Mouse (Mus musculus) thymus, postnatal 4 days (tissue): ENCODE results near the gene Zfp212.

ENCODE experiments used
- DNase-seq: peaks from one replicate; pipeline ENCODE4 v3.0.0; 2021

Gene Zfp212

DNA sequence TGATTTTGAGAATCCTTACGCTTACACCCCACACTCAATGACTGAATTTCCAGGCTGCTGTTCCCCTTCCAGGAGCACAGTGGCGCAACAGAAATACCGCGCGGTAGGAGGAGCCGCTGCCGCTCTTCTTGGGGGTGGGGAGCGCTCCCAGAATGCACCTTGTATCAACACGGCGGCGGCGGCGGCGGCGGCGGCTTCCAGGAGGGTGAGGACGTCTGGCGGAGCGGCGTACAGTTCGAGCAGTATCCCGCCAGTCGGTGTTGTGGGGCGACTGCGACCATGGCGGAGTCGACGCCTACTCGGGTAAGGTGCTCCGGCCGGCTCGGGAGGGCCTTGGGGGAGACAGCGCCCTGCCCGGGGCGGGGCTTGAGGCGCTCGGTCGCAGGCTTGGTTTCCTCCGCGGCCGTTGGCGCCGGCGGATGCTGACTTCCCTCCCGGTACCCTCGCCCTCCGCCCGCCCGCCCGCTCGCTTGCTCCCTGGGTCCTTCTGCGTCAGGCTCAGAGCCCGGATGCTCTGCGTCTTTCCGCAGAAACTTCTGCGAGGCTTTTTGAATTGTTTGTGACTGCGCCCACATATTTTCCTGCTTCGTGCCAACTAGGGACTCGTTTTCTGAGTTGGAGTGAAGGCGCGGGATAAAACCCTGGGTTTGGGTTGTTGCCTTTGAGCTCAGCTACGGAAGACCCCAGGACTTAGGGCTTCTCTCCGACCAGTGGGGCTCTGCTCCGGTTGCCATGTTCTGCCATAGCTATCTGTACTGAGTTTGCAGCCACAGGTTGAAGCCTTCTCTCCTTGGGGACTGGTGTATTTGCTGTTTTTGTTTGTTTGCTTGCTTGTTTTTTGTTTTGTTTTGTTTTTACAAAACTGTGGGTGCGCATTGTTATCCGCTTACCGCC is at the start of gene Zfp212:
TSS of gene Zfp212 (plus strand) at position 30 of the 894 bp plus-strand sequence.
- peak; percentile 92 for DNase-seq

DNA sequence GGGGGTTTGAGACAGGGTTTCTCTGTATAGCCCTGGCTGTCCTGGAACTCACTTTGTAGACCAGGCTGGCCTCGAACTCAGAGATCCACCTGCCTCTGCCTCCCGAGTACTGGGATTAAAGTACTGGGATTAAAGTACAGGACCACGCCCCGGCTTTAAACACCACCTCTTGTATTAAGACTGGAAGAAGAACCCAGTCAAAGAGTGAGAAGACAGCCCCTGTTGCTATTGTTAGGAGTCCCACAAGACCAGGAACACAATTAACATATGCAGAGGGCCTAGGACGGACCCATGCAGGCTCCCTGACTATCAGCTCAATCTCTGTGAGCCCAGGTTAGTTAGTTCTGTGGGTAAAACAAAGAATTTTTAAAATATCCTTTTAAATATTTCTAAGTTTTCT is 48.0 kb upstream of the Zfp212 start:
- DNase-seq = no peak

- no peak for DNase-seq
Measured at GRCm38 (mm10) chr6:47877058-47877457, 43.2 kb upstream of the Zfp212 start, which contains the start of gene Zfp282. Gene Zfp282, plus strand, starts transcription at chr6:47877204.

GRCm38 (mm10) chr6:47877461-47878132 is 42.7 kb upstream of the Zfp212 start:
- DNase-seq = peak; percentile 82

DNA sequence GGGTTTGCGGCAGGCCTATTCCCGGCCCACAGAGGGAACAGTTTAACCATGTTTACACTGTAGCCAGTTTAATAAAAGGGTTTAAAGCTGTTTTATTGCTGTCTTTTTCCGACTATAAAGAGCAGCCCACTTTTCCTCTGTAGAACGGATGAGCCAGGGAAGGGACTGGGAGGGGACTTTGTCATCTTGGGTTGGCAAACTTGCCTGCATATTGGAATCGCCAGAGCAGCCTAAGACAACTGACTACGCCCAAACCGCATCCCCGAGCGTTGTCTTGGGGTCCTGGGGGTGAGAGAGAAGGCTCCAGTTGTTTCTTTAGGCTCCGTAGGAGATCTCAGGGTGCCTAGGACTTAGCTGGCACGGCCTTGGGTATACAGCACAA is 42.2 kb upstream of the Zfp212 start:
- DNase-seq = peak; percentile 40

- no peak for DNase-seq
Measured at GRCm38 (mm10) chr6:47878593-47878992, 41.7 kb upstream of the Zfp212 start.

GRCm38 (mm10) chr6:47879049-47879716 is 41.1 kb upstream of the Zfp212 start:
- no peak for DNase-seq

DNA sequence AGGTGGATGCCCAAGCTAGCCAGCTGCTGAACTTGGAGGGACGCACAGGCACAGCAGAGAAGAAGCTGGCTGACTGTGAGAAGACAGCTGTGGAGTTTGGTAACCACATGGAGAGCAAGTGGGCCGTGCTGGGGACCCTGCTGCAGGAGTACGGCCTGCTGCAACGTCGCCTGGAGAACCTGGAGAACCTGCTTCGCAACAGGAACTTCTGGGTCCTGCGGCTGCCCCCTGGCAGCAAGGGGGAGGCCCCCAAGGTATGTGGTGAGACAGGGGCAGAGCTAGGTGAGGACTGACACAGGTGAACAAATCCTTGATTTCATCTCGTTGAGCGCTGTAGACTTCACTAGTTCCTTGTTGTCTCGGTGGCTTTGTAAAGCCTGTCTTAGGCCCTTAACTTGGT is 40.1 kb upstream of the Zfp212 start:
- DNase-seq = no peak

- DNase-seq = no peak
Measured at GRCm38 (mm10) chr6:47888812-47889383, 31.4 kb upstream of the Zfp212 start.

- no peak for DNase-seq
Measured at GRCm38 (mm10) chr6:47899416-47899815, 20.9 kb upstream of the Zfp212 start.

- no peak for DNase-seq
Measured at GRCm38 (mm10) chr6:47903587-47903986, 16.7 kb upstream of the Zfp212 start.

DNA sequence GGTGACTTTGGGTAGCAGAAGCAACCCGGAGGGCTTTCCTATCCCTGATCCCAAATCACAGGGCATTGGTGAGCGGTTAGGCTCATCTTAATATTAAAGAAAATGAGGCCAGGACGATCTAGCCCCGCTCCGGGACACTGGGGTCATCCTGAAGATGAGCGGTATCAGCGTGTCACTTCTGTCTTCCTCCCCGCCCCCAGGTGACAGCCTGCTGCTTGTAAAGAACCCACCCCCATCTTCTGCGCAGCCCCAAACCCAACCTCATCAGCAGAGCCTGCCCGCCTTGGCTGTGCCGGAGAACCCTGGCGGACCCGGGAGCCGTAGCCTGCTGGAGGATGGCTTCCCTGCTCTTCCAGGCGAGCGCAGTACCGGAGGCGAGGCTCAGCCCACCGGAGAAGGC is 15.9 kb upstream of the Zfp212 start:
- DNase-seq = no peak

GRCm38 (mm10) chr6:47904917-47905695 is 15.2 kb upstream of the Zfp212 start:
- DNase-seq = no peak

DNA sequence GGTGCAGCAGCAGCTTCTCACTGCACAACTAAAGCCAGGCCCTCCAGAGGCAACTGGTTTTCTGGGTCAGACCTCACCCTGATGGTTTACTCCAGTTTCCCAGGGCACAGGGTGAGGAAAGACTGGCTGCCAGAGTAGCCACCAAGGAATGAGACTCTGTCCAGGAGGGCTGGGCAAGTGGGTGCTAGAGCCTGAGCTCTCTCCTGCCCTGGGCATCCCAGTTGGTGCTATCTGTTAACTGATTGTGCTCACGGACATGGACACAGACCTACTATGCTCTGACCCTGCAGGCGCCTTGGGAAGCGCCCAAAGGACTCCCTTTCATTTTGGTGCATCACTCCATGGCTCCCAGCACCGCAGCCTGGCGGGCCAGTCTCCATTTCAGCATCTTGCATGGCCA is 13.9 kb upstream of the Zfp212 start:
- DNase-seq = no peak

DNA sequence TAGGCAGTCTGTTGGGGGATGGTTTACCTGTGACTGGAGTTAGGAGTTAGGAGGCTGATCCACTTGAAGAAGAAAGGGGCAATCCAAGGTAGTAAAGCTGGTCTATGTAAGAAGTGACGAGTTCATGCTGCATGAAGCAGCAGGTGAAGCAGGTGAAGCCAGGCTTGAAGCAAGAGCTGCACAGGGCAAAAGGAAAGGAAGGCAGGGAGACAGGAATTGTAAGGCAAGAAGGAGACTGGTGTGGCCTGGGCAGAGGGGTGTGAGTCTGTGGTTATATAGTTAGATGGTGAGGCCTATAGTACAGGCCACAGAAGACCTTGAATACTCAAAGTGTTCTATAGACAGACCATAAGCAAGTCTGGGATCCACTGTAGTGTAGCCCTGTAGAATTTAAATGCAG is 11.3 kb upstream of the Zfp212 start:
- no peak for DNase-seq

DNA sequence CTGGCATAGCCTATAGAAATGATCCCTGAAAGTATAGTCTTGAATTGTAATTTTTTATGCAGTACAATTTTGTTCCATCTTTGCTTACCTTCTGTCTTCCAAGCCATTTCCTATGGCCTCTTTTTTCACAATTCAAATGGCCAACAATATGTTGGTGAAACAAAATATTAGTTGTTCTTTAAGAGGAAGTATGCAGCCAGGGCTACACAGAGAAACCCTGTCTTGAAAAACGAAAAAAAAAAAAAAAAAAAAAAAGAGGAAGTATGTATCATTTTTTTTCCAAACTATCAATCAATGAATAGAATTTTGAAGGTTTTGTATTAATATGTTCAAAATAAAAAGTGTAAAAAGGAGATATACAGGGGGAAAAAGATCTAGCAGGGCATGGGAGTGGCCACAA is 8.6 kb upstream of the Zfp212 start:
- no peak for DNase-seq

DNA sequence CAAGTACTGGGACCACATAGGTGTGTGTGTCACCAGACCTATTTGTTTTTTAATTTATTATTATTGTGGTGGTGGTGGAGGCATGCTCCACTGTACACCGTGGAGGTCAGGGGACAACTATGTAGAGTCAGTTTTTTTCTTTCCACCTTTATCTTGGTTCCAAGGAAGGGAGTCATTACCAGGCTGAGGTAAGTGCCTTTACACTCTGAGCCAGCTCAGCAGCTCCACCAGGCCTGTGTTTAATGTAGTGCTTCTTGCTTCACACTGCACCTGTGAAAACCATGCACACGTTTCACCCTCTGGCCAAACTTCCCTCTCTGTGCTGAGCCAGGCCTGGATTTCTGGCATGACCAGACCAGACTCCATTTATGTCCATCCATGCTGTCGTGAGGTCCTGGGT is 7.3 kb upstream of the Zfp212 start:
- DNase-seq = no peak

DNA sequence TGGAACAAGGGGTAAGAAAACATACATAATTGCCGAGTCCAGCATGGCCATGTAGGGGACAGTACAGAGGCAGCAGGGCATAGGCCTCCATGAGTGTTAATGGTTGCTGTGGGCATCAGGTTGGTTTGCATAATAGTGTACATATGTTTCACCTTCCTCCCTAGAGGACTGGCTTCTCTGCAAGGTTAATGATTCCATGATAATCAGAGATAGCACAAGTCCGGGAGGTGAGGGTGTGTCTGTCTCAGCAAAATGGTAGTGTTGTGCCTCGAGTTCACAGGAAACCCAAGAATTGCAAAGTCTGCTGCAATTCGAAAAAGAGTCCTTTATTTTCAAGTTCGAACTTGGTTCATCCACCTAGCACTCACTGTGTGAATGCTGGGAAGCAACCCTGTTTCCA is 3.2 kb upstream of the Zfp212 start:
- DNase-seq = no peak

DNA sequence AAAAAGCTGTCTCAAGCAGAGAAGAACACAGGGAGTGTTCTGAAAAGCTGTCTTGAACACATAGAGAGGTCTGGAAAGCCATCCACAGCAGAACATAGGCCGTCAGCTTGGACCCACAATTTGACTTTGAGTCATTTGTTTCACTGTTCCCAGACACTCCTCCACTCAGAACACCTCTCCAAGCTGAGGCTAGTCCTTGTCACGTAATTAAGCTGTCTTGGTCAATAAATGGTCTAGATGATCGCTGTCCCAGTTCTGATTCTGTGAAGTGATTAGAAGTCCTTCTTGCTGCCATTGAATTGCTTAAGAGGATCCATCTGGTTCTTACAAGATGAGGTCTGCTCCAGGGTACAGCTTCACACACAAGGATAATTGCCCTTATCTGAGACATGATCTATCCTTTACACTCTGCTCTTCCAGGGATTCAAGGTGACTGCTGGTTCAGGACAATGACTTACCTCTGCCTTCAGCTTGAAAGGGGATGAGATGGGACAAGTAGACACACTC is 1.5 kb upstream of the Zfp212 start:
- DNase-seq = no peak

- no peak for DNase-seq
Measured at GRCm38 (mm10) chr6:47919646-47920446, 430 bp upstream of the Zfp212 start.

DNA sequence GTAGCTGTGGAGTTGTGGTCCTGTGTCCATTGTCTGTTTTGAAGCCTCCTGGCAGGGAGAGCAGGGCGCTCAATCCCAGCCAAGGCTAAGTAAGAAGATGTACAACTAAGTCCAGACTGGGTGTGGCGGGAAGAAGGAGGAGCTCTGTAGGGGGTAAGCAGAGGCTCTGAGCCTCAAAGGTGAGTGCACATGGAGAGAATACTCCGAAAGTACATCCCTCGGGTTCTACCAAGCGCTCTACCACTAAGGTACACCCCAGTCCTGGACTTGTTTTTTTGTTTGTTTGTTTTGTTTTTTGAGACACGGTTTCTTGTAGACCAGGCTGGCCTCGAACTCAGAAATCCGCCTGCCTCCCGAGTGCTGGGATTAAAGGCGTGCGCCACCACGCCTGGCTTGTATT is 22.2 kb downstream of the Zfp212 start:
- DNase-seq = no peak
